Mouse (Mus musculus): ENCODE measurements at regions not wholly inside any gene's neighbourhood (a gene's known extent, or its start where the extent isn't known, plus 50 kb on each side); places are given as distances from the start of the nearest gene placed in this dataset.
A peak's percentile ranks its signal among the peaks of the same experiment; 100 is the strongest.

DNA sequence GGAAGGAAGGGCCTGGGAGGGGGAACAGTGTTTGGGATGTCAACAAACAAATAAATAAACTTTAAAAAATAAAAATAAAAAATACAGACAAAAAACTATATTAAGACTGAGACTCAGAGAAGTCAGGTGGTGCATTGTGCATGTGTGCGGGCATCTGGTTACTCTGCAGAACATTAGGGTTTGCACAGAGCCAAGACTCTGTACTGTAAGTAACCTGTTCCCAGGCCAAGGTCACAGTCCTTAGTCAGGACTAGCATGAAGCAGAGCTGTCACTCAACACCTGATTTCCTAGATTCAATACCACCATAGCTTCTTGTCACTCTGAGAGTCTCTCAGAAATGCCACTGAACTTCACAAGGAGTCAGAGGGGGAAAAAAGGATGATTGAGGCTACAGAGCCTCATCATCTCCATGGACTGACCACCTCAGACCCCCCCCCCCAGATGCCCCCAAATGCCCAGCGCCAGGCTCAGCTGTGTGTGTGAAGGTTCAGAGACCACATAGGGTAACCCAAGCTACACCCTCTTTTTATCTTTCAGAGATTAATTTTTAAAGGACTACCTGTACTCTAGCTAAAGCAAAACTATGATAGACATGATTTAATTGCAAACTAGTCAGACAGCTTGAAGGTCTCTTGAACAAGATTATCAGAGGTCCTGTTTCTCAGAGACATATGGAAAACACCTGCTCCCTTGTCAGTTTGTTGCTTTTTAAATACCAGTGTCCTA lies 106.2 kb upstream of the Nfe2l3 start:
- ATAC-seq (replicated peaks; ENCODE audit: low FRiP score, low read depth) (no peak), DNase-seq (ENCODE audit: low spot score) (no peak)
- Histone ChIP-seq H3K36me3 (ENCODE audit: insufficient read depth, low read length) (no peaks in the 10 kb centered on the region), H3K27ac (no peak overlapping the region), H3K4me1 (replicated peaks; ENCODE audit: insufficient read depth, low read length) (no peaks in the 10 kb centered on the region), H3K9me3 (replicated peaks; ENCODE audit: low read length) (no peaks in the 10 kb centered on the region), H3K4me2 (ENCODE audit: low read length) (no peak overlapping the region), H3K27me3 (ENCODE audit: insufficient read depth, low read length) (no peaks in the 10 kb centered on the region), H3K4me3 (replicated peaks; ENCODE audit: low read depth, low read length) (no peak overlapping the region), H3K9ac (ENCODE audit: low read depth, low read length) (no peak overlapping the region)
- WGBS, result 81% methylated on average over 2 of the region's 2 CpGs
- TF ChIP-seq CTCF (IDR thresholded peaks at IDR 0.05; ENCODE audit: low read depth), result no peak

DNA sequence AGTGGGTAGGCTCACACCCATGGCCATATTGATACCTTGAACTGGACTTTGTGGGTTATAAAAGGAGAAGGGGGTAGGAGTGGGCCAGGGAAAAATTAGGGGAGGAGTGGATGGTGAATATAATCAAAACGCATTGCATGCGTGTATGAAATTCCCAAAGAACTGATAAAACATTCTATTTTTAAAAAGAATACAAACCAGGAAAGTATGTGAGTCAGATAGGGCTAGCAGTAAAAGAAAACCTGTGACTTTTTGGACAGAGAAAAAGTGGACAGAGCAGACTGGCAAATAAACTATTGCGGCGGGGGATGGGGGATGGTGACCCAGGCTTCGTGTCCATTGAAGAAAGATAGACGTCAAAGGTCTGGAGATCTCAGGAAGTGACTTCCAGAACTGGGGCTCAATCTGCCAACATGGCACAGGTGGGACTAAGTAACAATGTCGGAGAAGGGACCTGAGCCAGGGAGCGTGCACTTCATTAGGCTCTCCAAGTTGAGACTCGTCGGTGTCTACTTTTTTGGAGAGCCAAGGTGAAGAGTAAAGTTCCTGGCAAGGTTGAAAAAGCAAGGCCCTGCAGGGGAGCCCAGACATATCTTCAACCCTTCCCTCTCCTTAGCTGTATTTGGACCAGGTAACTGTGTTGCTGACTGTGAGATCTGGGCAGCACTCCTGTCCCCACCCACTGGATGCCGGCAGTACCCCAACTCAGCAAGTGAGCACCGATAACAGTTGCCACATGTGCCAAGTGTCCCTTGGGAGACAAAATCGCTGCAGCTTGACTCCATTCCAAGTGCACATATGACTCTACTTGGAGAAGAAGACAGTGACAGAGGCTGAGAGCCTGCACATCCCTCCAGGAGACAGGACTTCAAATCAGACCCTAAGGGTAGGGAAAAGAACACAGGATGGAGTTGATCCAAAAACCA lies 103.1 kb upstream of the Nfe2l3 start:
- no peaks in the 10 kb centered on the region for H3K9me3 ChIP-seq (replicated peaks; ENCODE audit: low read length)
- no peak for DNase-seq (ENCODE audit: low spot score)
- WGBS, result 90% methylated on average over 13 of the region's 13 CpGs
- H3K4me2 ChIP-seq (ENCODE audit: low read length), result no peak overlapping the region
- no peaks in the 10 kb centered on the region for H3K27me3 ChIP-seq (ENCODE audit: insufficient read depth, low read length)
- peaks cover 2% of the 10 kb centered on the region for H3K4me1 ChIP-seq (replicated peaks; ENCODE audit: insufficient read depth, low read length)
- H3K4me3 ChIP-seq (replicated peaks; ENCODE audit: low read depth, low read length), result no peak overlapping the region
- H3K9ac ChIP-seq (ENCODE audit: low read depth, low read length), result no peak overlapping the region
- TF ChIP-seq CTCF (IDR thresholded peaks at IDR 0.05; ENCODE audit: low read depth), result no peak
- H3K27ac ChIP-seq, result no peak overlapping the region
- no peak for ATAC-seq (replicated peaks; ENCODE audit: low FRiP score, low read depth)
- no peaks in the 10 kb centered on the region for H3K36me3 ChIP-seq (ENCODE audit: insufficient read depth, low read length)

DNA sequence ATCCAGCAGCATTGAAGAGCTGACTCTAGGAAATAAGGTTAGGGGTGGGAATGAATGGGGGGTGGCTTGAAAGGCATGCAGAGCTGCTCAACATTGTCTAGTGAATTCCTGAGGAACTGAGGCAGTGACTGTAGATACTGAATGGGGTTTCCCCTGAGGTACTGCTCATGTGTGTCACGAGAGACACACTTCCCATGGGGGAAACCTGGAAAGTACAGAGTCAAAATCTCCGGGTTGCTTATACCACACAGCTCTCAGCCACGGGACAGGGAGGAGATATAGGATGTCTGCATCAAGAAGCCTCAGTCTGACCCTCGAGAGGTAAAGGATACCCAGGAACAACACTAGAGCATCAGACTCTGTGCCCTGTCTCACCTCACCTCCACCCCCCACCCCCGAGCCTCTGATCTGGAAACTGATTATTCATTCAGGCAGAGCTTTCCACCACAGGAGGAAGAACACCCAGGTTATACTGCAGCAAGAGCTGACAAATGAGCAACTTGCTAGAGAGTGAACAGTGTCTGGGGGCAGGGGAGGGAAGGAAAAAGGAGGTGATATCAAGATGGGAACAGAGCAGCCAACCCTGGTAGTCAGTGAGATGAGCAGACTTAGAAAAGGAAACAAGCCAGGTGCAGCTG lies 102.3 kb upstream of the Nfe2l3 start:
- Histone ChIP-seq H3K4me2 (ENCODE audit: low read length) (no peak overlapping the region), H3K27ac (no peak overlapping the region), H3K9me3 (replicated peaks; ENCODE audit: low read length) (no peaks in the 10 kb centered on the region), H3K4me1 (replicated peaks; ENCODE audit: insufficient read depth, low read length) (peaks cover 8% of the 10 kb centered on the region), H3K27me3 (ENCODE audit: insufficient read depth, low read length) (no peaks in the 10 kb centered on the region), H3K36me3 (ENCODE audit: insufficient read depth, low read length) (no peaks in the 10 kb centered on the region), H3K9ac (ENCODE audit: low read depth, low read length) (no peak overlapping the region), H3K4me3 (replicated peaks; ENCODE audit: low read depth, low read length) (no peak overlapping the region)
- WGBS, result 45% methylated on average over 5 of the region's 5 CpGs
- TF ChIP-seq CTCF (IDR thresholded peaks at IDR 0.05; ENCODE audit: low read depth), result no peak
- DNase-seq (ENCODE audit: low spot score) (no peak), ATAC-seq (replicated peaks; ENCODE audit: low FRiP score, low read depth) (no peak)

DNA sequence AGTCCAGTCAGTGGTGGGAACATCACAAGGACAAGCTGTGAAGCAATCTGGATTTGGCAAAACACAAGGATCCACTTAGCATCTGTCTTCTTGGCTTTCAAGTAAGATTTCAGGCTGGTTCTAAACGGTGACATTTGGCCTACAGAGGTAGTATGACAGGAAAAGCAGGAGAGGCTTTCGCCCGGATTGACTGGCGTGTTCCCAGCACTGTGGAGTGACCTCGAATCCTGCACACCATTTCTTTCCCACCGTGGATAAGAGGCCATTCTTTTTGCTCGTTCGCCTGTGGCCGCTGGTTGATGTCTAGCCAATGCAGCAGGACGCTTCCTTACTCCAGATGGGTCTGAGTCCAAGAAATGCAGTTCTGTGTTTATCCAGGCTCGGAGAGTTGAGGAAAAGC lies 99.6 kb upstream of the Nfe2l3 start:
- Histone ChIP-seq H3K9me3 (replicated peaks; ENCODE audit: low read length) (no peaks in the 10 kb centered on the region), H3K4me3 (replicated peaks; ENCODE audit: low read depth, low read length) (no peak overlapping the region), H3K27me3 (ENCODE audit: insufficient read depth, low read length) (no peaks in the 10 kb centered on the region), H3K4me2 (ENCODE audit: low read length) (peak overlapping the region; percentile 28), H3K36me3 (ENCODE audit: insufficient read depth, low read length) (no peaks in the 10 kb centered on the region), H3K9ac (ENCODE audit: low read depth, low read length) (no peak overlapping the region), H3K27ac (peak overlapping the region; percentile 81), H3K4me1 (replicated peaks; ENCODE audit: insufficient read depth, low read length) (peaks cover 10% of the 10 kb centered on the region)
- WGBS, result 37% methylated on average over 11 of the region's 11 CpGs
- peak; percentile 75 for DNase-seq (ENCODE audit: low spot score)
- TF ChIP-seq CTCF (IDR thresholded peaks at IDR 0.05; ENCODE audit: low read depth), result no peak
- no peak for ATAC-seq (replicated peaks; ENCODE audit: low FRiP score, low read depth)

DNA sequence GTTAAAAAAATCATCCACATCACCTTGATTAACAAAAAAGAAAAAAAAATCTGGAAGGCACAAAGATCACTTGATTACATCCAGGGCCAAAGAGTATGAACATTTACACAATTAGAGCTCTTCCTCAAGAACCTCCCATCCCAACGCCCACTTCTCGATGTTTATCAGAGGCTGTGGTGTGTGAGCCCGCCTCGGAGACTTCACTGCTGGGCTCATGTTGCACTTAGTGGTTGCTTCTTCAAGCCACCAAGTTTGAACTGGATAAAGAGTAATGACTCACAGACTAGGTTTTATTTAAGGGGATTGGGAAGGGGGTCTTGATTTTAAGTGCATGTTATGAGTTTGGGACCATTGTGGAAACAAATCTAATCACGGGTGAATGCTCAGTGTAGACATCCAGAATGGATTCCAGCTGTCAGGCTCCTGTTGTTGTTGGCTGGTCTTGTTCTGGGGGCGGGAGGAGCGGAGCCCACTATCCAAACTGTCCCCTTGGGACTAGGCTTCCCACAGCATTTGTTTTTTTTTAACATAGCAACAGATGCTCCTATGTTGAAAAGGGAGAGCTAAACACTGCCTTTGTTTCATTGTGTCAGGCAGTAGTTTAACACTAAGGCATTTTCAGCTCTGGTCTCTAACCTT lies 98.6 kb upstream of the Nfe2l3 start:
- no peak overlapping the region for H3K9ac ChIP-seq (ENCODE audit: low read depth, low read length)
- ATAC-seq (replicated peaks; ENCODE audit: low FRiP score, low read depth) (peak; percentile 44; the same call in 1 of the 2 replicates), DNase-seq (ENCODE audit: low spot score) (peak; percentile 92)
- 18% methylated on average over 7 of the region's 7 CpGs for WGBS
- no peak for TF ChIP-seq CTCF (IDR thresholded peaks at IDR 0.05; ENCODE audit: low read depth)
- no peak overlapping the region for H3K4me3 ChIP-seq (replicated peaks; ENCODE audit: low read depth, low read length)
- H3K36me3 ChIP-seq (ENCODE audit: insufficient read depth, low read length), result no peaks in the 10 kb centered on the region
- peaks cover 10% of the 10 kb centered on the region for H3K4me1 ChIP-seq (replicated peaks; ENCODE audit: insufficient read depth, low read length)
- H3K27me3 ChIP-seq (ENCODE audit: insufficient read depth, low read length), result no peaks in the 10 kb centered on the region
- peak overlapping the region; percentile 81 for H3K27ac ChIP-seq
- peak overlapping the region; percentile 28 for H3K4me2 ChIP-seq (ENCODE audit: low read length)
- no peaks in the 10 kb centered on the region for H3K9me3 ChIP-seq (replicated peaks; ENCODE audit: low read length)

DNA sequence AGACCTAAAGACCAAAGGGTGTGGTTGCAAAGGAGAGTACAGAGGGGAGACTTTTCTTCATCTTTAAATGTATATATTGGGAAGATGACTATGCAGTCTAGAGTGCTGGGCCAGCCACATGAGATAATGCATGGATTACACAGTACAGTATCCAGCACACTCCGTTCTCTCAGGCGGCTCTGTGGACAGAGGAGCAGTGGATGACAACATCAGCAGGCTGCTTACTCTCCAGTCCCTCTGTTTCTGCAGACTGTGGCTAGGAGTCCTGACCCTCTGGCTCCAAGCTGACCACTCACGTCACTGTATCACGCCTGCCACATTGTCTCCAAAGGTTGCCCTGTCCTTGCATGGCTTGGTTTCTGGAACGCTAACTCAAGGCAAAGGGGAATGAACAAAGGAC lies 97.2 kb upstream of the Nfe2l3 start:
- Histone ChIP-seq H3K4me1 (replicated peaks; ENCODE audit: insufficient read depth, low read length) (peaks cover 10% of the 10 kb centered on the region), H3K9ac (ENCODE audit: low read depth, low read length) (no peak overlapping the region), H3K27ac (no peak overlapping the region), H3K27me3 (ENCODE audit: insufficient read depth, low read length) (no peaks in the 10 kb centered on the region), H3K36me3 (ENCODE audit: insufficient read depth, low read length) (no peaks in the 10 kb centered on the region), H3K4me2 (ENCODE audit: low read length) (no peak overlapping the region), H3K4me3 (replicated peaks; ENCODE audit: low read depth, low read length) (no peak overlapping the region), H3K9me3 (replicated peaks; ENCODE audit: low read length) (no peaks in the 10 kb centered on the region)
- no peak for ATAC-seq (replicated peaks; ENCODE audit: low FRiP score, low read depth)
- 76% methylated on average over 5 of the region's 5 CpGs for WGBS
- no peak for TF ChIP-seq CTCF (IDR thresholded peaks at IDR 0.05; ENCODE audit: low read depth)
- DNase-seq (ENCODE audit: low spot score), result no peak
